Mouse (Mus musculus): ENCODE data around the gene Pcdh8.

Pcdh8 gene

DNA sequence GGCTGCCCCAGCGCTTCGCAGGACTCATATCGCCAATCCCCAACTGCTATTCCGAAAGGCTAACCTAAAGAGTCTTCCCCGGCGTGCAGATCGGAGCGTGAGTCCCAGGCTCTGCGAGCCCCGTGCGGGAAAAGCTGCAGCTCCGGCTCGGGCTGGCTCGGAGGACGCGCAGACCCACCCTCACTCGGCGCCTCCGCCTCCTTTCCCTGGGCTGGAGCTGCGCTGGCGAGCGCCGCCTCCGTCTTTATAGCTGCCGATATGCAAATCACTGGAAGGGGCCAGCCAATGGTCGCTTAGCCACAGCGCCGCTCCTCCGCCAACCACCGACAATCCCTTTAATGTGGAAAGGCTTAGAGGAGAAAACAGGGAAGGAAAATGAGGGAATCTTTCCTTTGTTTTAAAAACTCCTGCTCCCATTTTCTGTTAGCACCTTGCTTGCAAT, at the start of gene Pcdh8:
Gene Pcdh8 (minus strand): TSS at position 219 of the 442 bp plus-strand sequence.
- DNase-seq (ENCODE audit: extremely low spot score, low spot score) = peak; percentile 93

DNA sequence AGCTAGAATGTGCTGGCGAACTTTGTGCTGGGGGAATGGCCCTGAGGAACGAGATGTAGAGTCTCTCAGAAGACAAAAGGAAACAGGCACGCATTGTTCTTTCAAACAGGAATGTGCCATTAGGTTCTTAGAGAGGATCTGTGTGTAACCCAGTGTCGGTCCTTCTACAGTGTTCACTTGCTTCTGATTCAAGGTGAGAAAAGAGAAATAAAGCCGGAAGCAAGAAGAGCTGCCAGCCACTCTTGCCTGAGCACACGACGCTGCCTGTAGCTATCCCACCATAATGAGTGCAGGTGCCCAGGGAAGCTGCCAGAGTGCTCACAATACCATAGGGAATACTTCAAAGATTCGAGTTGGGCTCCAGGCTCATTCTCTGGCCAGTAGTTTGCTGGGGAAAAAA, 43.6 kb upstream of the Pcdh8 start:
- no peak for DNase-seq (ENCODE audit: extremely low spot score, low spot score)

DNA sequence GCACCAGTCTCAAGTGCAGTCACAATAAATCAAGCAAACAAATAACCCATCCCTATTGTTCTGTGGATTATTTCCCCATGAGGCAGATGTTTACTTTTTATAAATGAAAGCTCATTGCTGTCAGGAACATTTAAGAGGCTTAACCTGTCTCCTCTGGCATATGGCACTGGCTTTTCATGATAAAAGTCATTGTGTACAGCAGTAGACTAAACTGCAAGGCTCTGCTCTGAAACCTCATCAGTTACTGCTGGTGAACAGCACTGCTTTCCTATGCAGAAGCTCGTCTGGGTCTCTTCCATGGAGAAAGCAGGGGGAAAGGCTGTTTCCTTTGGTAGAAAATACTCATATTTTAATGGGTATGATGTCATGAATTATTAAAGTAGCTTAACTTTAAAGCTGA, 43.0 kb upstream of the Pcdh8 start:
- DNase-seq (ENCODE audit: extremely low spot score, low spot score) = no peak

DNA sequence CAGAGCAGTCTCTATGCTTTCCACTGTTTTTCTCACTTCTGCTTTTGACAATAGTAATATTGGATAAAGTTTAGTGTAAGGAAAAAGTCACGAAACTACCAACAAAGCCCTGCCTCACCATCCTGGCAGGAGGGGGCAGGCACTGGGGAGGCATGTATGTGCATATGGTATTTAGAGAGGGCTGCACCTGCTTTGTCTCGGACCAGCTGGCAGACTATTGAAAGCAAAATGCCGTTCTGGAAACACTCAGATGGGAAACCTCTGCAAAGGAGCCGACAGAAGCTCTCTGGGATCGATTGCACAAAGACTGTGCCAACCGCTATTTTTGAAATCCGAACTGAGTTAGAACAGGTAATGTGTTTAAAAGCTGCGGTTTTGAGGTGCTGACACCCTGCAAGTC, 22.1 kb upstream of the Pcdh8 start:
- DNase-seq (ENCODE audit: extremely low spot score, low spot score) = no peak

DNA sequence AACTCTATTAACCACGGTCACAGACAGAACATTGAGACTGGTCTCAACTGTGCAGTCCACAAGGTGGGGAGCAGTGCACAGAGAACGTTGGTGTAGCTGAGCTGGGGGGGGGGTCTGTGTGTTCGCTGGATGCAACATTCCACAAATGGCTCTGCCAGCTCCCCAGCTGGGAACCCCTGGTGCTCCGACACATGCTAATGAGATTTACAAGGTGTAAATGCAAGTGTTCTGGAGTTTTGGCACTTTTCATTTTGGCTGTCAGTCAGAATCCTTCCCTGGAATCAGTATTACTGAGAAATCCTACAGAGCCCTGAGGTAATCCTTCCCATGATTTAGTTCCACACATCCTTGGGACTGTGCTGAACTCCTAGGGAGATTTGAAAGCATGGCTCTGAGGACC, 18.4 kb upstream of the Pcdh8 start:
- DNase-seq (ENCODE audit: extremely low spot score, low spot score) = no peak

DNA sequence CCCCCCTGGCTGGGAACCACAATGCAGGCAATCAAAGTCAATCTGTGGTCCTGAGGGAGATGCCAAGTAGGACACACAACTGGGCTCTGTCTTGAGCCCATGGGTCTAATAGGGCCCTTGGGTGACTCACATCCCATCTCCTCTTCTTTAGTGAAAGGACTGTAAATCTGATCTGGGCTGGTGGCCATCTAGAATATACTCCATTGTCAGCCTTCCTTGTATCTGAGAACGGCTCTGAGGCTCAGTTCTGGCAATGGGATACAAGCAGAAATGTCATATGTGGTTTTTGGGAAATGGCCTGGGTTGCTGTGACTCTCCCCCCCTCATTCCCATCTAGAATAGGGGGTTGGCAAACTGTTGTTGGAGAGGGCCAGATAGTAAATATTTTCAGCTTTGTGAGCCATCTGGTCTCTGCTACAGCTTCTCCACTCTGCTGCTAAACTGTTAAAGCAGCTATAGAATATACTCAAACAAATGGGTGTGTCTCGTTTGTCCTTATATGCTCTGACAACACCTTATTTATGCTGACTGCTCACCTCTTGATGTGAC, 17.6 kb upstream of the Pcdh8 start:
- DNase-seq (ENCODE audit: extremely low spot score, low spot score) = no peak

DNA sequence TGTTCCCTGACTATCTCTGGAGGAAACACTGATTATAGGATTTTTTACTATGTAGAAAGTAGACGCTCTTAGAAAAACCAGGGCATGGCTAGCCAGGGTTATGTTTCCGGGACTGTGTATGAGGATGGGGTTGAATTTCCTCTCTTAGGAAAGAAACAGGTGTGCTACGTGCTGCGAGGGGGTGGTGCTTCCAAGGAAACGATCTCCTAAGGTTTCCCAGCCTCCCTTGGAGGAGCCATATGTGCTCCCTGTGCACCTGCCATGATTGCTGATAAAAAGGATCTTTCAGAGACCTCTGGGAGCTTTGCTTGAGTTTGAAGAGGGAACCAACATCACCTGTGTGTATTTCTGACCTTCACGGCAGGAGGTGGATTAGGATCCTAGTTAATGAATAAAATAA, 16.8 kb upstream of the Pcdh8 start:
- DNase-seq (ENCODE audit: extremely low spot score, low spot score) = no peak

DNA sequence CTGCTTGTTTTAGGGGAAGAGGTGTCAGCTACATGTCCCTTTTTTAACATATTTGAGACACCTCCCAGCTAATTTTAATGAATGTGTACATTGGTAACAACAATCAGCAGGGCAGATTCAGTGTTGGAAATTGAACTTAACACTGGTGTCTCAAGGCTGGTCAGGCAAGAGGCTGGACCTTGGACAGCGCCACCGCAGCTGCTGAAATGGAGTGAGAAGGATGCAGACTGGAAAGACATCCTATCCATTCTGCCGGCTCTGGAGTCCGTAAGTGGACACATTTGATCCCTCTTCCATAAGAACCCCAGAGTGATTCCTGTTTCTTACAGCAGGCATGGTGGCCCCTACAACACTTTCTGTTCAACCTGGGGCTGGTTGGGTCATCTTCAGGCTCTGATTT, 14.3 kb upstream of the Pcdh8 start:
- DNase-seq (ENCODE audit: extremely low spot score, low spot score) = peak; percentile 44

DNA sequence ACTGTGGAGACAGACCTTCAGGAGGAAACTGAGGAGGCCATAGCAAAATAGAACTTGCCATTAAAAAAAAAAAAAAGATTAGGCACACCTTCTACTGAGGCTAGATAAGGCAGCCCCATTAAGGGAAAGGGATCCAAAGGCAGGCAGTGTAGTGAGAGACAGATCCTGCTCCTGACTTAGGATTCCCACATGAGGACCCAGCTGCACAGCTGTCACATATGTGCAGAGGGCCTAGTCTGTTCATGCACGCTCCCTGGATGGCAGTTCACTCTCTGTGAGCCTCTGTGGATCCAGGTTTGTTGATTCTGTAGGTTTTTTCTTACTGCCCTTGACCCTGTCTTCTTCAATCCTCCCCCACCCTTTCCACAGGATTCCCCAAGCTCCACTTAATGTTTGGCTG, 9.8 kb upstream of the Pcdh8 start:
- DNase-seq (ENCODE audit: extremely low spot score, low spot score) = no peak

DNA sequence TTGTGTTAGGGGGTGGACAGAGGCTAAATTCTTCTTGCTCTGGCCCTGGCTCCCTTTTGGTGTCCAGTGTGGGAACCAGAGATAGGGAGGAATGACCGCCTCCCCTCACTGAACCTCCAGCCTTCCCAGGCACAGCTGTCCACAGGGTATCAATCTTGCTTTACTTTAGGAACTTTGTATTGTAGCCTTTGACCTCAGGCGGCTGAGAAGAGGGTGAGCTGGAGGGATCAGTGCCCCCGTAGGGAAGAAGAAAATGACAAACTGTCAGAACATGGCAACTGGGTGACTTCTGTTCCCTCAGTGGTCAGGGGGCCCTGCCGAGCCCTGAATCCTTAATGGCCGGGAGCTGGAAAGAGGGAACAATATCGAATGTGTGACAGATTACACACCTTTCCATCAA, 9.2 kb upstream of the Pcdh8 start:
- peak; percentile 36 for DNase-seq (ENCODE audit: extremely low spot score, low spot score)

DNA sequence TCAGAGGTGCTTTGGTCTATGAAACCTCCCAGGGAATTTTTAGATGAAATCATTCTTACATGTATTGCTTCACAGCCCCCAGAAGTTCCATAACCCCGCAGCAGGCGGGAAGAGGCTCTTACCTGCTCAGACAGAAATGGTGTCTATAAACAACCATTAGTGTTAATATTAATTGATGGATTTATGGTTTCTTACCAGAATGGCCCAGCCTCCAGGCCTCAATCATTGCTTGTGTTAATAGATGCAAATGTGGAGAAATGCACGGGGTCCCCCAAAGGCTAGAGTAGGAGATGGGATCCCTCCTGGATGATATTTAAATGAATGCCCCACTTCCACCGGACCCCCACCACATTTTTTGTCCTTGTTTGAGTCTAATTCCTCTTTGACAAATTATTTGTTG, 8.7 kb upstream of the Pcdh8 start:
- DNase-seq (ENCODE audit: extremely low spot score, low spot score) = no peak

DNA sequence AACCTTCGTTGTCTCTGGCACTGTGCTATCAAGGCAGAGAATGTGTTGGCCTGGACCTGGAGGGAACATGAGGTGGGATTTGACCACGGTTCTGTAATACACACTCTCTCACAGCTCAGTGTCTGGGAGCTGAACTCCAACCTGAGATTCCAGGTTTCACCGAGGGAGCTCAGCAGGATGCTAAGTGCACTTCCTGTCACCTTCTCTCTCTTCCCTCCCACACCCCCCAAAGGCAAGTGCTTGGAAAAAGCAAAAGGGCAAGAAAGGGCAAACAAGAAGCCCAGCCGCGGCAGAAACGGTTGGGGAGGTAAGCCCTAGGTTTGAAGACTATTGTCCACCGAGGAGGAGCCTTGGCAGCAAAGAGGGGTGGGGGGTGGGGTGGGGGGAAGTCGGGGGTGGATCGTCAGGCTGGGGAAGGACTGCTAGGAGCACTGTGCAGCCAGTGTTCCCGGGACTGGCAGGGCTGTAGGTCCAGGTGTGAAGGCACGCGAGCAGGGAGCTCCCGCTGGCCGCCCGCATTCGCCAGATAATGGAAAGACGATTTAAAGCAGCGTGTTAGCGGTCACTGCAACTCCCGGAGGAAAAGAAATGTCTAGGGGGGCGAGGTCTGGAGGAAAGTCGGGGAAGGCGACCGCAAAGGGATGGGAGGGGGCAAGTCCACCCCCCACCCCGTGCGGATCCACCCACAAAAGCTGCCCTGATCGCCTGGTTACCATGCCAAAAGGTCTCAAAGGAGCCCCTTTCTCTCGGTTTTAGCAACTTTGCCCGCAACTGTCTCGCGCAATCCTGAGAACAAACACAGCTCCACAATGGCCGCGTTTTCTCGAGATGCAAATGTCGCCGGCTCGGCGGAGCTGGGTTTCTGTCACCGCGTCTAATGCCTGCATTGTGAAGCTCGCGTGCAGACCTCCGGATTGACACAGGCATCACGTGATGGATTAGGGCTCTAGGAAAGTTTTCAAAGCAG, 2.6 kb upstream of the Pcdh8 start:
- DNase-seq (ENCODE audit: extremely low spot score, low spot score) = peak; percentile 60

DNA sequence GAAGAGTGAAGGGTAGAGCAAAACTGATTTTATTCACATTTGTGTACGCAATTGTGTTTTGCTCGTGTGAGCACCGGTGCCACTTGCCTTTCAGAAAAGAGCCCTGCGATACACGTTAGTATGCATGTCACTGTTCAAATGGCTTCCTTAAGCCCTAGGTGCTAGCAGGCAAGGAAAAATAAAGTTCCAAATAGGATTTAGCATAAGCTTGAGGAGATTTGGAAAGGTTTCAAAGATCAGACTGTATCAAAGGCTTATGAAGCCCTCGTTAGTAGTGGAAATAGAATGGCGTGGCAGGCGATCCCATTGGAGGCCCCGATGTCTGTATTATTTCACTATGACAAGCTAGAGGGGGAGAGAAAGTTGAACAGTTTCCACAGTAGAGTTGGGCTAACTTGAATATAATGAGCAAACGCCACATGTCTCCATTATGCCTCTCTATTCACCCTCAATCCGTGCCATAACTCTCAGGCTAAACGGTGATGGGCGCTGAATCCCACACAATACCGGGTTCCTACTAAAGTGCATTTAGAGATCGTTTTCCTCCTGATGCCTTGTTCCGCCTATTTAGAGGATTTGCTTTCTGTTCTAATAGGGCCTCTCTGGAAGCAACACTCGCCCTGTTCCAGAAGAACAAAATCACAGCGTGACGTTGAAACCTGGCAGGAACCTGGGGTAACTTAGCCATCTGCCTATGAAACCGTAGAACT, 845 bp upstream of the Pcdh8 start:
- peak; percentile 36 for DNase-seq (ENCODE audit: extremely low spot score, low spot score)

DNA sequence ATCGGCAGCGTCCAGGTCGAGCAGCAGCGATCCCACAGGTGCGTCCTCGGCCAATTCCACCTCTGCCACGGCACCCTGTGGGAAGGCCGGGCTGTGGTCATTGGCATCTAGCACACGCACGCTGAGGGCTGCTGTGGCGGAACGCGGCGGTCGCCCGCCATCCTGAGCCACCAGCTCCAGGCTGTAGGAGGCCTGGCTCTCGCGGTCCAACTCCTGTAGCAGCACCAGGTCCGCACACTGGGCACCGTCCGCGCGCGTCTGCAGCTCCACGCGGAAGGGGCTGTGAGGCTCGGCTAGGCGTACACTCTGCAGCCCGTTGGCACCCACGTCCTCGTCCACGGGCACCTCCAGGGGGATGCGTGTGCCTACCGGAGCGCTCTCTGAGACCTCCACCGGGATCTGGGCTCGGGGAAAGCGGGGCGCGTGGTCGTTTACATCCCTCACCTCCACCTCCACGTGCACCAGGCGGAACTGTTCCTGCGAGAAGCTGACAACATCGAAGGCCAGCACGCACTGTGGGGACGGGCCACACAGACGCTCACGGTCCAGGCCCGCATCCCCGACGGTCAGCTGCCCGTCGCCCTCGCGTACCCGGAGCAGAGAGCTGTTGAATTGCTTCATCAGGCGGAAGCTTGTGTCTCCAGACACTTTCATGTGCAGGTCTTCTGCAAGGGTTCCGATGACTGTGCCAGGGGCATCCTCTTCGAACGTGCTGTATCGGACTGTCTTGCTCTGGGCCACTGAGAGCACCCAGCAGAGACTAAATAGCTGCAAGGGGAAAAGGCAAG, 612 bp downstream of the Pcdh8 start:
- DNase-seq (ENCODE audit: extremely low spot score, low spot score) = peak; percentile 47

DNA sequence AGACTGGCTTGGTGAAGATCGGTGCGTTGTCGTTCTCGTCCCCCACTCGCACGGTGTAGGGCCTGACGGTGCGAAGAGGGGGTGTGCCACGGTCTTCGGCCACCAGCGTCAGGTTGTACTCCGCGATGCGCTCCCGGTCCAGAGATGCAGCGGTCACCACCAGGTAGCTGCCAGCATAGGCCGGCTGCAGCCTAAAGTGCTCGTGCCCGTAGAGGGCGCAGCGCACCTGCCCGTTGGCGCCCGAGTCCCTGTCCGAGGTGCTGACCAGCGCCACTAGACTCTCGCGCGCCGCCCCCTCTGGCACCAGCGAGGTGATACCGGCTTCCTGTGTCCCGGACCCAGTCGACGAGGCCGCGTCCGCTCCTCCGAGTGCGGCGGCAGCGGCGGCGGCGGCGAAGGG, 1.5 kb downstream of the Pcdh8 start:
- peak; percentile 88 for DNase-seq (ENCODE audit: extremely low spot score, low spot score)

DNA sequence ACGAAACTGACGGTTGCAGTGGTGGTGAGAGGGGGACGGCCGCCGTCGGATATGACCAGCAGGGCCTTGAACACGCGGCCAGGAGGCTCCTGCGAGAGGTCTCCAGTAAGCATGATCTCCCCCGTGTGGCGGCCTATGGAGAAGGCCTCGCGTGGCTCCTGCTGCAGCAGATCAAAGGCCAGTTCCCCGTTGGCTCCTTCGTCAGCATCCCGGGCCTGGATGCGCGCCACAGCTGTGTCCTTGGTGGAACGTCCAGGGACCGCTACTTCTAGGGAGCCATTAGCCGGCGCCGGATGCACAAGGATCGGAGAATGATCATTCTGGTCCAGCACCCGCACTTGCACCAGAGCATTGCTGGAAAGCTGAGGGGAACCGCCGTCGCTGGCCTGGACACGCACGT, 2.1 kb downstream of the Pcdh8 start:
- peak; percentile 59 for DNase-seq (ENCODE audit: extremely low spot score, low spot score)

DNA sequence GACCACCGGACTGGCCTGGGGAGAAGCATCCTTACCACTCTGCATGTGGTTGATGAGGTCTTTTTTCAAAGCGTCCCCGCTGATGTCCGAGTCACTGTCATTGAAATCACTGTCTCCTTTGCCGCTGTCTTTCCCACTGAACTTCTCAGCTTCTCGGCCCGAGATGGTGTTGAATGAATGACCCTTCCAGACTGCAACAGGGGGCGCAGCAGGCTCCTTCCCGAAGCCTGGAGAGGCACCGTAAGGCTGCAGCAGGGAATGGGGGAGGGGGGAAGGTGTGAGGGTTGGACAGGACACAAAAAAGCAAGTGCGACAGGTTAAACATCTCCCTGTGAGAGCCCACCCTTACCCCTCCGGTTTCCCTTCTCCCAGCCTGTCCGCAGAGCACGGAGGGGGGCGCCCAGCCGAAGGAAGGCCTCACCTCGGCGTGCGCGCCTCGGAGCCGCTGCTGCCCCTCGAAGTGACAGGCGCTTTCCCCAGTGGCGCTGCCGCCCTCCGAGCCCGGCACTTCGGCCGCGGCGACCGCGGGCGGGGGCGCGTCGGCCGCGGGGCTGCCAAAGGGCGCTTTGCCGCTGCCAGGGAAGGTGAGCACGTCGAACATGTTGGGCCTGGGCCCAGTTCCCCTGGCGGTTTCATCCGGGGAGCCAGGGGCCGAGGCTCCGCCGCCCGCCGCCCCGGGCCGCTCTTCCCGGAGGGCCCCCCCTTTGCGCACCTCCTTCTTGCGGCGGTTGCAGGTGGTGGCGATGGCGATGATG, 2.9 kb downstream of the Pcdh8 start:
- peak; percentile 42 for DNase-seq (ENCODE audit: extremely low spot score, low spot score)

DNA sequence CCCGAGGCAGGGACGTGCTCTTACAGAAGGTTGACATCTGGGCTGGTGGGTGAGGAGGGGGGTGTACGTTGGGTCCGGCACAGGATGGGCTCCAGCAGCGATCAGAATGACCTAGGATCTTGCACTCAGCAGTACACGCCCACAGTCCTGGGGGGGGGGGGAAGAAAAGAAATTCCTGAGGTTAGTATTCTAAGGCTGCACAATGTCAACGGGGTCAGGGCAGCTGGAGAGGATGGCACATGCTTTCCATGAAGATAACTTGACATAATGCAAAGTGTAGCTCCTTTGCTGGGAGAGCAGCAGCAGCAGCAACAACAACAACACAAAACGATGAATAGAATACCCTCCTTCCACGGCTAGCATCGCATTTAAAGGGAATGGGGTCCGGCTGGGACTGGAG, 3.5 kb downstream of the Pcdh8 start:
- peak; percentile 16 for DNase-seq (ENCODE audit: extremely low spot score, low spot score)

DNA sequence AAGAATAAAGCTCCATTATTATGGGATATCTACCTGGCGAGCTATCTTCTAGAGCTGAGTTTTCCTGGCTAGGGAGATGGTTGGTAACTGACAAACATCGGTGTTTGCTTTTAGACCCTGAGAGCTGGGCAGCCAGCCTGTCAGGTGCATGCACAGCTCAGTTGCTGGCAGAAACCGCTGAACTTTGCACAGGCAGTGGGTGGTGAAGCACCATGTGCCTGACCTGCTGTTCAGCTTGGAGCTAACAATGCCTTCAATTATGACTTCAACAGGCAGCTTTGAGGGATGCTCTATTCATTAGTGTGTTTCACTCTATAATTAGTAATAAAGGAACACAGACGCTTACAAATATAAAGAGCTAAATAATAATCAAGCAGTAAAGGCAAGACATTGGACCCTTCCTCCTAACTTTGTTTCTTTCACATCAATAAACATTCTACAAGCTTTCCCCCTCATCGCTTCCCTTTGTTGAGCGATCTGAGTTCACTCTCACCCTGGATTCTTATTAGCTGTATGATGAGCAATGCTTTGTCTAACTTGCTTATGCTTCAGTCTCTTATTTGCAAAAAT, 5.8 kb downstream of the Pcdh8 start:
- DNase-seq (ENCODE audit: extremely low spot score, low spot score) = no peak

DNA sequence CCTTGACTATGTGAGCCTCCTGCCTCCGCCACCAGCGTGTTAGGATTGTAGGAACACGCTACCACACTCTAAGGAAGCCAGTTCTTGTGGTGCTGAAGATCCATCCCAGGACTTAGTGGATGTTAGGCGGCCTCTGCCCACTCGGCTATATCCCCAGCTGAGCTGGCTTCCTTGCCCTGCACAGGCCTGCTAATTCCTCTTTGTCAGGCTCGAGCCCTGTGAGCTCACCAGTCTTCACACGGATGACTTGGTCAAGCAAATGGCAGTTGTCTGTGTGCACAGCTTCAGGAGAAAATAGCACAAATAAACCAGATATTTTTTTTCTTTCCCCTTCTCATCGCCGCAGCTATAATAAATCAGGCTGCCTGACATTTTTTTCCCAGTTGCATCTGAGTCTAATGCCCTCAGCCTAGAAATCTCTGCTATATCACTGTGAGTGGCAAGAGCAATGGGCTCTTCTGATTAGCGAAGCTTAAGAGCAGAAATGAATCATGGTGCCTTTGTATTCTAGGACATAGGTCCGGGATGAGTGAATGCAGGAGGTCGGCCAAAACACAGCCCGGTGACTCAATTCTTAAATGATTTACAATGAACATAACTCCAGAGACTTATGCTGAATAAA, 16.4 kb downstream of the Pcdh8 start:
- peak; percentile 33 for DNase-seq (ENCODE audit: extremely low spot score, low spot score)

All from neural tube, embryonic 10.5 days (tissue).